Mouse (Mus musculus) forebrain, postnatal 0 days (tissue): ENCODE results near the gene Jdp2. TPM values are rescaled to one million over a fixed set of nuclear protein-coding genes. Genes with fewer than 3 reads are reported as not detected.

Source experiments
- ATAC-seq: fragments of 200-750 bp; cut with Nextera tagmentation; 2 replicates; pipeline ENCODE4 v1.8.0; 2017; ENCODE audit warnings: mild to moderate bottlenecking, moderate library complexity
- DNase-seq: peaks from one replicate; pipeline ENCODE4 v3.0.0-alpha.2; 2015
- H3K27ac ChIP-seq: fragments of 300-500 bp; sonication (generic); 2 replicates; pipeline ENCODE4 v1.5.1; 2014; ENCODE audit warnings: low read depth, mild to moderate bottlenecking, antibody characterized with exemption, low read length, moderate library complexity, mixed read lengths
- H3K27me3 ChIP-seq: fragments of 300-500 bp; sonication (generic); 2 replicates; pipeline ENCODE4 v1.6.1; 2014; ENCODE audit warnings: mild to moderate bottlenecking, low read length, mixed read lengths; ENCODE audit not compliant: insufficient read depth
- H3K36me3 ChIP-seq: fragments of 300-500 bp; sonication (generic); 2 replicates; pipeline ENCODE4 v1.6.1; 2014; ENCODE audit warnings: mild to moderate bottlenecking, moderate library complexity; ENCODE audit not compliant: insufficient read depth
- H3K4me1 ChIP-seq: fragments of 300-500 bp; sonication (generic); 2 replicates; pipeline ENCODE4 v1.6.1; 2014; ENCODE audit warnings: antibody characterized with exemption; ENCODE audit not compliant: insufficient read depth
- H3K4me2 ChIP-seq: fragments of 300-500 bp; sonication (generic); 2 replicates; pipeline ENCODE4 v1.6.1; 2014; ENCODE audit warnings: low read depth, mild to moderate bottlenecking, moderate library complexity
- H3K4me3 ChIP-seq: fragments of 300-500 bp; sonication (generic); 2 replicates; pipeline ENCODE4 v1.5.1; 2014; ENCODE audit warnings: low read depth, low read length, mixed read lengths
- H3K9ac ChIP-seq: fragments of 300-500 bp; sonication (generic); 2 replicates; pipeline ENCODE4 v1.6.1; 2014; ENCODE audit warnings: mild to moderate bottlenecking
- H3K9me3 ChIP-seq: fragments of 300-500 bp; sonication (generic); 2 replicates; pipeline ENCODE4 v1.6.1; 2016; ENCODE audit warnings: low read length
- CTCF ChIP-seq: sonication (generic); IDR thresholded peaks from 2 replicates; pipeline ENCODE4 v1.5.1; 2016; ENCODE audit warnings: antibody characterized with exemption, control low read depth, low read depth
- WGBS: fragments of 180-500 bp; shearing (Covaris S2); extraction: QIAGEN DNeasy Blood & Tissue Kit; methylation state at CpG from one replicate; pipeline ENCODE4 v1.1.7; 2014; 5-methylcytosine and 5-hydroxymethylcytosine counted together
- polyA plus RNA-seq: library from polyadenylated mRNA; unstranded; fragments of >200 nt; fragmentation: Nextera tagmentation; extraction: Ambion mirVana; gene quantifications from 2 replicates; pipeline ENCODE4 v1.2.1, GENCODE M21; 2015
- total RNA-seq: library from RNA; depleted of rRNA; stranded (reverse); fragments of >200 nt; gene quantifications from 2 replicates; pipeline ENCODE4 v1.2.3, GENCODE M21; 2014; rRNA removed

Jdp2 gene
- total and polyA plus RNA-seq, 2 experiments from 2014 or later = 0.24 to 10.4 TPM

- Histone ChIP-seq H3K9me3 (no peaks in the 10 kb centered on the region), H3K4me2 (no peak overlapping the region), H3K27me3 (no peaks in the 10 kb centered on the region), H3K36me3 (no peaks in the 10 kb centered on the region), H3K9ac (no peak overlapping the region), H3K4me1 (no peaks in the 10 kb centered on the region), H3K4me3 (no peak overlapping the region), H3K27ac (no peak overlapping the region)
- ATAC-seq = no peak
- no peak for TF ChIP-seq CTCF
- DNase-seq = no peak
- 84% methylated on average over 16 of the region's 16 CpGs for WGBS
Observed at GRCm38 (mm10) chr12:85684411-85685275, 85.8 kb downstream of the Jdp2 start.

- ATAC-seq (no peak), DNase-seq (no peak)
- Histone ChIP-seq H3K4me2 (no peak within 1 kb of the TSS; the same call in 1 of the 2 replicates), H3K4me3 (no peak within 1 kb of the TSS), H3K9me3 (no peaks in the 10 kb centered on the region), H3K4me1 (no peaks in the 10 kb centered on the region), H3K27me3 (no peaks in the 10 kb centered on the region), H3K36me3 (no peaks in the 10 kb centered on the region), H3K9ac (no peak within 1 kb of the TSS), H3K27ac (no peak within 1 kb of the TSS)
- WGBS = 51% methylated on average over 21 of the region's 22 CpGs
- no peak for TF ChIP-seq CTCF
Observed at GRCm38 (mm10) chr12:85686466-85687216, 87.8 kb downstream of the Jdp2 start, which contains the start of gene Batf. TSS of gene Batf (plus strand) at chr12:85686669.

DNA sequence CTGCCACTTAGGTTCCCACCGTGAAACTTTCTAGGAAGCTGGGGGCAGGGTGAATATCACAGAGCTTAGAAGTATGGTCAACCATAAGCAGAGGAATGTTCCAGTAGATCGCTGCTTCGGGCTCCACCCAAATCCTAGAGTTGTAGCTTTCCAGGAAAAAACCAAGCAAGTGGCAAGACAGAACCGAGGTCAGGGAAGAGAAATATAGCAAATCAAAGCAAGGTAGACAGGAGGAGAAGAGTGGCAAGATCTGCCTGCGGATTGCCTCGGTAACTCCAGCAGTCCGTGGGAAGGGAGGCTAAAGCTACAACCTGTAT is 88.3 kb downstream of the Jdp2 start:
- WGBS = 81% methylated on average over 7 of the region's 7 CpGs
- Histone ChIP-seq H3K4me1 (no peaks in the 10 kb centered on the region), H3K4me2 (no peak overlapping the region; the same call in 1 of the 2 replicates), H3K27ac (no peak overlapping the region), H3K27me3 (no peaks in the 10 kb centered on the region), H3K36me3 (no peaks in the 10 kb centered on the region), H3K9me3 (no peaks in the 10 kb centered on the region), H3K9ac (no peak overlapping the region), H3K4me3 (no peak overlapping the region)
- no peak for TF ChIP-seq CTCF
- DNase-seq = no peak
- ATAC-seq = no peak

GRCm38 (mm10) chr12:85687846-85688245 is 89.0 kb downstream of the Jdp2 start:
- peak; percentile 19; the same call in 1 of the 2 replicates for TF ChIP-seq CTCF
- Histone ChIP-seq H3K4me2 (no peak overlapping the region), H3K27me3 (no peaks in the 10 kb centered on the region), H3K9me3 (no peaks in the 10 kb centered on the region), H3K27ac (no peak overlapping the region), H3K9ac (no peak overlapping the region), H3K4me3 (no peak overlapping the region), H3K4me1 (no peaks in the 10 kb centered on the region), H3K36me3 (no peaks in the 10 kb centered on the region)
- 78% methylated on average over 6 of the region's 6 CpGs for WGBS
- DNase-seq (no peak), ATAC-seq (no peak)

Other genes starting within 250 kb of the Jdp2 start
- 45.0 and 59.2 TPM in 2 replicates for gene Tmed10, start 224.2 kb upstream of the Jdp2 start, total RNA-seq
- 147 and 167 TPM in 2 replicates for gene Tmed10, start 224.2 kb upstream of the Jdp2 start, polyA plus RNA-seq
- 14.2 and 18.0 TPM in 2 replicates for gene Fos, start 125.1 kb upstream of the Jdp2 start, total RNA-seq
- gene Fos, start 125.1 kb upstream of the Jdp2 start, polyA plus RNA-seq = 9.3 and 9.6 TPM in 2 replicates
- 0.77 TPM in 1 of 2 replicates, not detected in the other for gene Batf, start 87.6 kb downstream of the Jdp2 start, total RNA-seq
- 0.65 and 1.3 TPM in 2 replicates for gene Batf, start 87.6 kb downstream of the Jdp2 start, polyA plus RNA-seq
- gene Flvcr2, start 147.5 kb downstream of the Jdp2 start, total RNA-seq = 5.5 and 6.9 TPM in 2 replicates
- gene Flvcr2, start 147.5 kb downstream of the Jdp2 start, polyA plus RNA-seq = 3.4 and 4.0 TPM in 2 replicates
- gene Erg28, start 225.5 kb downstream of the Jdp2 start, total RNA-seq = 68.1 and 75.4 TPM in 2 replicates
- 118 TPM in 2 replicates for gene Erg28, start 225.5 kb downstream of the Jdp2 start, polyA plus RNA-seq
- gene Ttll5, start 225.6 kb downstream of the Jdp2 start, total RNA-seq = 13.2 and 17.5 TPM in 2 replicates
- gene Ttll5, start 225.6 kb downstream of the Jdp2 start, polyA plus RNA-seq = 8.2 and 11.1 TPM in 2 replicates